Mouse (Mus musculus) midbrain, embryonic 14.5 days (tissue): ENCODE measurements around the gene Adam4. TPM values are rescaled to one million over a fixed set of nuclear protein-coding genes. Genes with fewer than 3 reads are reported as not detected.
"Not testable (repeated sequence)": the region's sequence is repeated elsewhere in the genome, so short reads cannot be mapped to it uniquely, and the experiment has no call there.

Source experiments
- ATAC-seq: fragments of 200-750 bp; cut with Nextera tagmentation; 2 replicates; pipeline ENCODE4 v1.8.0; 2017; ENCODE audit warnings: moderate number of reproducible peaks, moderate library complexity; ENCODE audit not compliant: low FRiP score, low TSS enrichment
- DNase-seq: peaks from one replicate; pipeline ENCODE4 v3.0.0-alpha.2; 2015
- H3K27ac ChIP-seq: fragments of 300-500 bp; sonication (generic); replicated peaks from 2 replicates; pipeline ENCODE4 v1.5.1; 2014; ENCODE audit warnings: mild to moderate bottlenecking, low read depth, low read length, moderate library complexity
- H3K27me3 ChIP-seq: fragments of 300-500 bp; sonication (generic); 2 replicates; pipeline ENCODE4 v1.6.1; 2014; ENCODE audit warnings: low read length, control low read depth, mixed read lengths; ENCODE audit not compliant: control insufficient read depth, insufficient read depth
- H3K36me3 ChIP-seq: fragments of 300-500 bp; sonication (generic); 2 replicates; pipeline ENCODE4 v1.6.1; 2014; ENCODE audit warnings: low read length, control low read depth; ENCODE audit not compliant: control insufficient read depth, insufficient read depth
- H3K4me1 ChIP-seq: fragments of 300-500 bp; sonication (generic); 2 replicates; pipeline ENCODE4 v1.6.1; 2014; ENCODE audit warnings: mild to moderate bottlenecking, antibody characterized with exemption, low read length, control low read depth; ENCODE audit not compliant: control insufficient read depth, insufficient read depth
- H3K4me2 ChIP-seq: fragments of 300-500 bp; sonication (generic); 2 replicates; pipeline ENCODE4 v1.6.1; 2014; ENCODE audit warnings: mild to moderate bottlenecking, low read length, moderate library complexity
- H3K4me3 ChIP-seq: fragments of 300-500 bp; sonication (generic); replicated peaks from 2 replicates; pipeline ENCODE4 v1.5.1; 2014; ENCODE audit warnings: low read depth, low read length
- H3K9ac ChIP-seq: fragments of 300-500 bp; sonication (generic); replicated peaks from 2 replicates; pipeline ENCODE4 v1.6.1; 2014; ENCODE audit warnings: mild to moderate bottlenecking, low read length, moderate library complexity
- H3K9me3 ChIP-seq: fragments of 300-500 bp; sonication (generic); 2 replicates; pipeline ENCODE4 v1.6.1; 2016; ENCODE audit warnings: low read length, control low read depth, mixed read lengths; ENCODE audit not compliant: control insufficient read depth
- WGBS: fragments of 180-500 bp; shearing (Covaris S2); extraction: QIAGEN DNeasy Blood & Tissue Kit; methylation state at CpG from one replicate; pipeline ENCODE4 v1.1.7; 2014; 5-methylcytosine and 5-hydroxymethylcytosine counted together
- polyA plus RNA-seq: library from polyadenylated mRNA; unstranded; fragments of >200 nt; fragmentation: Nextera tagmentation; extraction: Ambion mirVana; gene quantifications from 2 replicates; pipeline ENCODE4 v1.2.1, GENCODE M21; 2014

Gene Adam4
- 0.43 and 0.70 TPM in 2 replicates for polyA plus RNA-seq

DNA sequence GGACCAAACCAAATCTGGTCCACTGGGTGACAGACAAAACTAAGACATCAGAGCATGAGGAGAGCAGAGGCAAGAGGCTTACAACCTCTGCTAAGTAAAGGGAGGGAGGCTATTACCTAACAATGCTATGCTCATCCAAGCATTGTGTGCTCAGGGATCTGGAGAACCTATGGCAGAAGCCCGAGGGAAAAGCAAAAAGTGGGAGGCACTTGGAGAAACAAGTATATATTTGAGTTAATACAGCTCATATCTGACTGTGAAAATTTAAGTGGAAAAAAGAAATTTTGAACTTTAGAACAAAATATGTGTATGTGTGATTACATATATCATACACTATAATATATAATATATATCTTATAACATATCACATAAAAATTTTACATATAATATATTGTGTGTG lies at the start of gene Adam4:
Gene Adam4 (minus strand): TSS at position 101 of the 400 bp plus-strand sequence.
- H3K4me1 ChIP-seq, result no peaks in the 10 kb centered on the region
- no peak within 1 kb of the TSS for H3K4me2 ChIP-seq
- no peak within 1 kb of the TSS for H3K27ac ChIP-seq
- ATAC-seq, result no peak
- no peak within 1 kb of the TSS for H3K9ac ChIP-seq
- no peak within 1 kb of the TSS for H3K4me3 ChIP-seq
- no peaks in the 10 kb centered on the region for H3K36me3 ChIP-seq
- H3K9me3 ChIP-seq, result peaks cover 4% of the 10 kb centered on the region; the same call in 1 of the 2 replicates
- WGBS, result 91% methylated on average over 1 of the region's 1 CpGs
- DNase-seq, result no peak
- H3K27me3 ChIP-seq, result no peaks in the 10 kb centered on the region

DNA sequence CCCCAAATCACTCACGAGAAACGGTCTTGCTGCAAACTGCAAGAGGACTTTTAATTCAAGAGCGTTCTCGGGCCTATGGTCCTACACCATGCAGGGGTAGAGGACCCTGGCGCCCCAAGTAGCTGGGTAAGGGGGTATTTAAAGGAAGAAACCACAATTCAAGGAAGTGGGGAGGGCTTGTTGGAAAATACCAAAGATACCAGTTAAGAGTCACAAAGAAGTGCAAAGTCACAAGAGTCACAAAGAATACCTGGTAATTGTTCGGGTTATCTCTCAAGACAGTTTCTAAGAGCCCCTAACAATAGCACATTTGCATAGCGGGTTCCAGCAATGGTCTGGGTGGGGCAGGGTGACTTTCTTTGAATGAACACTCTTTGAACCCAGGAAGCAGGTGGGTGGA lies 37.3 kb upstream of the Adam4 start:
- not testable (repeated sequence) for H3K9me3 ChIP-seq, H3K27me3 ChIP-seq, H3K9ac ChIP-seq, H3K27ac ChIP-seq, H3K4me1 ChIP-seq, DNase-seq, H3K36me3 ChIP-seq, ATAC-seq, H3K4me3 ChIP-seq, H3K4me2 ChIP-seq
- WGBS, result 97% methylated on average over 7 of the region's 7 CpGs

DNA sequence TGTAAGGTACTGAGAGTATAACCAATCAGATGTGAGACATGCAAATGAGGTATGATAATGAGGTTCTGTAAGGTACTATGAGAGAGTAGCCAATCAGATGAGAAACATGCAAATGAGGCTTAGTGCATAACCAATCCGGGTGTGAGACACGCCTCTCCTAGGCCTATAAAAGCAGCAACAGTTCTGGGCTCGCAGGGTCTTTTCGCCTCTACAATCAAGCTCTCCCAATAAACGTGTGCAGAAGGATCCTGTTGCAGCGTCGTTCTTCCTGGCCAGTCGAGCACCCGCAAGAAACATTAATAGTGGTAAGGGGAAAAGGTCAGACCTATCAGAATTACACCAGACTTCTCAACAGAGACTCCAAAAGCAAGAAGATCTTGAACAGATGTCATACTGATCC lies 17.2 kb upstream of the Adam4 start:
- ATAC-seq, H3K4me1 ChIP-seq, H3K27ac ChIP-seq, H3K27me3 ChIP-seq, H3K4me3 ChIP-seq, H3K9me3 ChIP-seq, H3K9ac ChIP-seq, H3K4me2 ChIP-seq, H3K36me3 ChIP-seq, DNase-seq: not testable (repeated sequence)
- WGBS, result 98% methylated on average over 9 of the region's 9 CpGs

DNA sequence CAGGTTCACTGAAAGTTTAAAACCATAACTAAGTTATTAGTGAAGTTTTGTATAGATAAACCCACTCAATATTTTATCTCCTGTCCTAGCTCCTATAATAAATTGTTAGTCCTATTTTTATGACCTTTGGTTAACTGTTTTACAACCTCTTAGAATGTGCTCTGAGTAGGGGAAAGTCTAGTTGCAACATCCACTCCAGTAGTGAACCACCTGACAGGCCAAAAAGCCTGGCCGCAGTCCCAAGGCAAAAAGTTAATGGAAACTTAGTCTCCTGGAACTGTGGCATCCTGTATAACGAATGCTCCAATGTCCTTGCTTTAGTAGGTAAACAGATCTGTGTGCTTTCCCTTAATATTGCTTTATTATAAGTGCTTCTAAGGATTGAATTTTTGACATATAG lies 13.0 kb upstream of the Adam4 start:
- not testable (repeated sequence) for H3K27me3 ChIP-seq, H3K36me3 ChIP-seq, H3K4me3 ChIP-seq, ATAC-seq, H3K4me2 ChIP-seq, H3K4me1 ChIP-seq, DNase-seq, H3K9ac ChIP-seq, H3K9me3 ChIP-seq, H3K27ac ChIP-seq
- WGBS, result 96% methylated on average over 2 of the region's 2 CpGs

DNA sequence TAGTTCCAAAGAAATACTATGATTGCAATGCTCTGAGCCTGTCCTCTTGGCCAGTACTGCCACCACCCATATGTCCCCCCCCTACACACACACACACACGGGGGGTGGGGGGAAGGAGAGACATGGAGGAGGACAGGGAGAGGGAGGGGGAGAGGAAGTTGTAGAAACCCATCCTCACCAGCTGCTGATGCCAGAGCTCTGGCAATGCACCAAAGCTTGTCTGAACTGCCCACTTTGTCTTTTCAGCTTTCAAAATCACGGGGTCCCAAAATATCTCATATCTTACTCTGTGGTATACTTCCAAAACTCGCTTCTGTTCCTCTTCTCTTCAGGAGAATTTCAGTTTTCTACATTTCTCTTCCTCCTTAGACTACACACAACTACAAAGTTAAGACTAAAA lies 8.5 kb downstream of the Adam4 start:
- H3K9me3 ChIP-seq, result no peaks in the 10 kb centered on the region
- no peaks in the 10 kb centered on the region for H3K36me3 ChIP-seq
- H3K4me3 ChIP-seq, result no peak overlapping the region
- 83% methylated on average over 3 of the region's 3 CpGs for WGBS
- no peak for DNase-seq
- no peak overlapping the region for H3K27ac ChIP-seq
- no peak for ATAC-seq
- H3K9ac ChIP-seq, result no peak overlapping the region
- H3K4me1 ChIP-seq, result no peaks in the 10 kb centered on the region
- no peaks in the 10 kb centered on the region for H3K27me3 ChIP-seq
- no peak overlapping the region for H3K4me2 ChIP-seq

DNA sequence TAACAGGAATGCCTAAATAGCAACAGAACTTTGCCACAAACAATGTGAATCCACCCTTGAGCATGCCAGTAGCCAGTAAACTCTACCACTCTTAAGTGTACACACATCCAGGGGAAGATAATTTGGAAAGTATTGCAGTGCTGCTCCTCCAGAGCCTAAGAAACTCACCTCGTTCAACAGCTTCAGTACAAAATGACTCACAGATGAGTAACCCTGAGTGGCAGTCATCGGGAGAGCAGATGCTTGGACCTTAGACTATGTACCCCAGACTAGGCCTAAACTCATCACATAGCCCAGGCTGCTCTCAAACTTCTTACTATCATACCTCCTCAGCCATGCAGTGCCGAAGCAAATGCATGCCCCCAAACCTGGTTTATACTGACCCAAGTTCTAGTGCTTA lies 12.8 kb downstream of the Adam4 start:
- no peak for ATAC-seq
- 82% methylated on average over 3 of the region's 3 CpGs for WGBS
- no peaks in the 10 kb centered on the region for H3K4me1 ChIP-seq

DNA sequence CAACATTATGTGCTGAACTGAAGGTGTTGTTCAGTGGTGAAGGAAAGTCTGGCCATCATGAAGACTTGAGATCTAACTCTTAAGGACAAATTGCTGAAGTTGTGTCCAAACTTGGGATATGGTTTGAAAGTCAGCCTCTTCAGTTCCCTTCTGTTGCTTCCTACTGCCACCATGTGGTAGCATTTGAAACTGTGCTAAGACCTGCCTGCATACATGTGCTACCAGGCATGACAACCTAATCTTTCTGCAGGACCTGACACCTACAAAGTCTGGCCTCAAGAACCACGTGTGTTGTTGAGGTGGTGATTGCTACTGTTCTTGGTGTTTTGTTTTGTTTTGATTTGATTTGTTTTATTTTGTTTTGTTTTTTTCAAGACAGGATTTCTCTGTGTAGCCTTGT lies 19.6 kb downstream of the Adam4 start:
- DNase-seq (peak; percentile 87), ATAC-seq (no peak)
- Histone ChIP-seq H3K4me3 (no peak overlapping the region), H3K27me3 (no peaks in the 10 kb centered on the region), H3K36me3 (no peaks in the 10 kb centered on the region), H3K4me2 (no peak overlapping the region), H3K9me3 (no peaks in the 10 kb centered on the region), H3K4me1 (no peaks in the 10 kb centered on the region), H3K9ac (no peak overlapping the region), H3K27ac (no peak overlapping the region)
- WGBS, result 7% methylated on average over 1 of the region's 1 CpGs

More for the DNA sequence above, 12.8 kb downstream of the Adam4 start:
- Histone ChIP-seq H3K36me3 (no peaks in the 10 kb centered on the region), H3K27ac (no peak overlapping the region), H3K9ac (no peak overlapping the region), H3K4me3 (no peak overlapping the region), H3K9me3 (no peaks in the 10 kb centered on the region), H3K4me2 (no peak overlapping the region), H3K27me3 (no peaks in the 10 kb centered on the region)
- DNase-seq, result no peak

DNA sequence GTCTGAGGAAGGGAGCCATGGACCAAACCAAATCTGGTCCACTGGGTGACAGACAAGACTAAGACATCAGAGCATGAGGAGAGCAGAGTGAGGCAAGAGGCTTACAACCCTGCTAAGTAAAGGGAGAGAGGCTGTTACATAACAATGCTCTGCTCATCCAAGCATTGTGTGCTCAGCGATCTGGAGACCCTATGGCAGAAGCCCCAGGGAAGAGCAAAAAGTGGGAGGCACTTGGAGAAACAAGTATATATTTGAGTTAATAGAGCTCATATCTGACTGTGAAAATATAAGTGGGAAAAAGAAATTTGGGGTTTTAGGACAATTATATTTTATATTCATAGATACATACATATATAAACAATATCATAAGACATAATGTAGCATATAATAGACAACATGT lies 42.4 kb downstream of the Adam4 start, which contains the start of gene Gm4787:
Gene Gm4787 (minus strand): TSS at position 101 of the 400 bp plus-strand sequence.
- H3K36me3 ChIP-seq, H3K4me2 ChIP-seq, H3K9ac ChIP-seq, DNase-seq, H3K9me3 ChIP-seq, H3K27ac ChIP-seq, H3K4me1 ChIP-seq, H3K27me3 ChIP-seq, ATAC-seq, H3K4me3 ChIP-seq: not testable (repeated sequence)
- 39% methylated on average over 1 of the region's 1 CpGs for WGBS
